Mouse (Mus musculus) layer of hippocampus, adult 8-10 months (tissue): Measurements from ENCODE around the gene Pcyt2. TPM values are rescaled to one million over a fixed set of nuclear protein-coding genes. Genes with fewer than 3 reads are reported as not detected.

Experiments
- DNase-seq, 2 experiments: peaks; one replicate each; pipeline ENCODE4 v3.0.0; 2022; ENCODE audit warnings: low spot score in 2 of 2
- microRNA-seq, 2 experiments: library from miRNA; unstranded; fragments of <30 nt; microRNA quantifications; one replicate each; pipeline ENCODE4 v1.2.0; 2022
- total RNA-seq, 4 experiments: library from RNA; stranded (reverse); gene quantifications; 2 replicates each; pipeline ENCODE4 v1.2.4; 2022

Pcyt2 gene
- total RNA-seq, 4 experiments from 2014 or later, result 142 to 164 (median 149) TPM

DNA sequence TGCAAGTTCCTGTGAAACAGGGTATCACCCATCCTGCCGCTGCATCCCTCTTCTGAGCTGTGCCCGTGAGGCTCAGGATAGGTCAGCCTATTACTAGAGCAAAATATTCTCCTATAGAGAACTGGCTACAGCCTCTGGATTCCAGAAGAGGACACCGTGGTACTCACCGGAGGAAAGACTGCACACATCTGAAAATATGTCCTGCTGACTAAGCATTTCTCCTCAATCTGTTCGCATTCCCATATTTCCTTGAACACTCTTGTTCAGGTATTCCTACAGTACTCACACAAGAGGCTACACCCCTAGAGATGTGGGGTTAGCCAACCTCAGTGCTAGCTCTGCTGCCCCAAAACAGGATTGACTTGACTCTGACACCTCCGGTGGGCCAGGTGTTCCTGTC, 49.4 kb downstream of the Pcyt2 start:
- no peak for DNase-seq

- DNase-seq, result no peak
Measured at GRCm38 (mm10) chr11:120565114-120565513, 52.6 kb downstream of the Pcyt2 start.

GRCm38 (mm10) chr11:120562949-120563348, 54.8 kb downstream of the Pcyt2 start:
- no peak for DNase-seq

DNA sequence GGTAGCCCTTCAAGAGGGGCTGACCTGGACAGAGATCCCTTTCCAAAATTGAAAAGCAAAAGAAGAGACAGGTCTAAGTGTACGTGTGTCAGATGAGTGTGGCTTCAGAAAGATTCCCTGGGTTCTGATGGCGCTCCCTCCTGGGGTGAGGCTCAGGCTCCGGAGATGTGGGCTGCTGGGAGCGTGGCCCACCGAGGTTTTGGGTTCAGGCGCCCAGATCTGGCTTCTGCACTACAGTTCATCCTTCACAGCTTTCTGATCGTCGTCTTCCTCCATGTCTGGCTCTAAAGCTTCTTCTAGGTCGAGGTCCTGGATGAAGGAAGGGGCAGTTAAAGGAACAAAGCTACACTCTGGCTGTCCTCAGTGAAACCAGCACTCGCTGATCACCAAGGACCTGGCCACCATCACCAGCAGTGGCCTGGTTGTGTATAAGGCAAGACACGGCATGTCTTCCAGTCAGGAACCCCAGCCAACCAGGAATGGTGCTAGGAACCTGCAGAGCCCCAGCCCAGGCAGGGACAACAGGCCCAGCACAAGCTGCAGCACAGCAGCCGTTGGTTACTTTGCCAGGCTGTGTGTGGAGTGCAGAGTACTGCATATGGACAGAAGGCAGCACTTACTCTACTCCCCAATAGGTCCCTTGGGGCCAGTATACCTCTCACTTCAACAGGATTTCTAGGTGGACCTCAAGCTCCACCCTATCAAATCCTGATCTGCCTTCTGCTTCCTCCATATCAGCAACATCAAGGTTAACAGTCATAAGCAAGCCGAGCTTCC, 56.6 kb downstream of the Pcyt2 start:
- DNase-seq, result no peak

Small RNA genes within 50 kb of the gene (microRNA-seq; reads per million reads assigned to microRNA genes)
- gene Mir6936, result 0.32 to 2.0 reads per million in 2 experiments

Other genes starting within 250 kb of the Pcyt2 start
- gene Faap100, start 239.2 kb downstream of the Pcyt2 start, total RNA-seq, result 10 to 100 TPM; 16.8 to 19.8 (median 18.7) TPM
- gene Nploc4, start 180.2 kb downstream of the Pcyt2 start, total RNA-seq, result 10 to 100 TPM; 62.8 to 68.5 (median 66.1) TPM
- 1 to 10 TPM in 1 of 4 experiments, not detected in 3; 2.4 TPM for gene Tspan10, start 175.3 kb downstream of the Pcyt2 start, total RNA-seq
- under 1 TPM in 3 of 4 experiments, not detected in 1; 0.38 to 0.91 (median 0.50) TPM for gene Pde6g, start 164.4 kb downstream of the Pcyt2 start, total RNA-seq
- 10 to 100 TPM; 15.7 to 19.0 (median 17.2) TPM for gene Oxld1, start 159.9 kb downstream of the Pcyt2 start, total RNA-seq
- 10 to 100 TPM; 24.7 to 37.0 (median 27.4) TPM for gene Ccdc137, start 159.8 kb downstream of the Pcyt2 start, total RNA-seq
- gene Arl16, start 150.3 kb downstream of the Pcyt2 start, total RNA-seq, result 10 to 100 TPM; 46.9 to 50.6 (median 50.3) TPM
- 10 to 100 TPM; 63.7 to 66.0 (median 64.4) TPM for gene Mrpl12, start 133.3 kb downstream of the Pcyt2 start, total RNA-seq
- gene Slc25a10, start 126.1 kb downstream of the Pcyt2 start, total RNA-seq, result 10 to 100 TPM; 22.9 to 28.6 (median 25.0) TPM
- under 1 TPM in 1 of 4 experiments, not detected in 3; 0.25 TPM for gene Gcgr, start 87.2 kb downstream of the Pcyt2 start, total RNA-seq
- gene Mcrip1, start 68.2 kb downstream of the Pcyt2 start, total RNA-seq, result 10 to 100 TPM; 61.1 to 68.7 (median 63.3) TPM
- gene Ppp1r27, start 66.8 kb downstream of the Pcyt2 start, total RNA-seq, result not detected
- 100 to 1,000 TPM; 119 to 147 (median 134) TPM for gene P4hb, start 44.7 kb downstream of the Pcyt2 start, total RNA-seq
- 100 to 1,000 TPM; 268 to 314 (median 278) TPM for gene Arhgdia, start 36.3 kb downstream of the Pcyt2 start, total RNA-seq
- 10 to 100 TPM; 38.1 to 61.8 (median 52.9) TPM for gene Alyref, start 19.6 kb downstream of the Pcyt2 start, total RNA-seq
- gene Anapc11, start 19.5 kb downstream of the Pcyt2 start, total RNA-seq, result 10 to 100 TPM; 91.1 to 99.6 (median 93.6) TPM
- 1 to 10 TPM in 3 of 4 experiments, not detected in 1; 1.3 to 2.7 (median 1.5) TPM for gene Npb, start 9.5 kb downstream of the Pcyt2 start, total RNA-seq
- gene Sirt7, start 7.3 kb upstream of the Pcyt2 start, total RNA-seq, result 10 to 100 TPM; 43.5 to 49.9 (median 45.4) TPM
- 10 to 100 TPM; 70.7 to 89.1 (median 77.4) TPM for gene Mafg, start 15.7 kb upstream of the Pcyt2 start, total RNA-seq
- 1 to 10 TPM; 1.1 to 1.6 (median 1.3) TPM for gene Pycr1, start 25.8 kb upstream of the Pcyt2 start, total RNA-seq
- gene Myadml2, start 30.2 kb upstream of the Pcyt2 start, total RNA-seq, result 1 to 10 TPM; 3.6 to 8.2 (median 6.0) TPM
- gene Notum, start 43.2 kb upstream of the Pcyt2 start, total RNA-seq, result 1 to 10 TPM; 1.5 to 5.4 (median 5.2) TPM
- 10 to 100 TPM; 53.0 to 61.0 (median 55.6) TPM for gene Aspscr1, start 55.0 kb upstream of the Pcyt2 start, total RNA-seq
- 10 to 100 TPM; 12.9 to 22.1 (median 17.2) TPM for gene Cenpx, start 95.8 kb upstream of the Pcyt2 start, total RNA-seq
- gene Lrrc45, start 96.0 kb upstream of the Pcyt2 start, total RNA-seq, result 10 to 100 TPM; 51.1 to 67.4 (median 65.7) TPM
- gene Rac3, start 103.5 kb upstream of the Pcyt2 start, total RNA-seq, result 10 to 100 TPM; 33.5 to 43.1 (median 37.5) TPM
- 10 to 100 TPM in 3 of 4 experiments, 1 to 10 TPM in 1; 8.7 to 21.6 (median 14.5) TPM for gene Dcxr, start 109.3 kb upstream of the Pcyt2 start, total RNA-seq
- 1 to 10 TPM; 1.6 to 3.7 (median 2.5) TPM for gene Cbr2, start 114.2 kb upstream of the Pcyt2 start, total RNA-seq
- gene Hmga1b, start 144.9 kb upstream of the Pcyt2 start, total RNA-seq, result 10 to 100 TPM; 16.7 to 32.0 (median 24.2) TPM
- 10 to 100 TPM; 55.7 to 63.5 (median 61.8) TPM for gene Rfng, start 166.3 kb upstream of the Pcyt2 start, total RNA-seq
- gene Gps1, start 166.3 kb upstream of the Pcyt2 start, total RNA-seq, result 100 to 1,000 TPM; 141 to 151 (median 144) TPM
- 10 to 100 TPM; 48.3 to 53.3 (median 49.9) TPM for gene Dus1l, start 178.5 kb upstream of the Pcyt2 start, total RNA-seq
- gene Fasn, start 206.6 kb upstream of the Pcyt2 start, total RNA-seq, result 100 to 1,000 TPM; 187 to 227 (median 208) TPM